Mouse (Mus musculus): ENCODE results near the gene Gm5741.

GRCm38 (mm10) chr8:85096850-85097249 is 29.1 kb upstream of the Gm5741 start:
- TF ChIP-seq CTCF (IDR thresholded peaks at IDR 0.05; ENCODE audit: insufficient read depth, low read depth, low read length) (no peak), POLR2A (IDR thresholded peaks at IDR 0.05; ENCODE audit: insufficient read depth, low read depth, low read length) (no peak)

All from olfactory bulb, adult 2 months (tissue).